Mouse (Mus musculus) cerebellum, adult 9-11 months (tissue): ENCODE measurements around the gene Pbxip1.
A peak's percentile ranks its signal among the peaks of the same experiment; 100 is the strongest.
"Not testable (repeated sequence)": the region's sequence is repeated elsewhere in the genome, so short reads cannot be mapped to it uniquely, and the experiment has no call there.

Source experiments
- DNase-seq: peaks from one replicate; pipeline ENCODE4 v3.0.0; 2022

The Pbxip1 gene

GRCm38 (mm10) chr3:89410864-89411263 is 25.6 kb upstream of the Pbxip1 start:
- DNase-seq, result no peak

GRCm38 (mm10) chr3:89411490-89412393 is 24.8 kb upstream of the Pbxip1 start, which contains the start of gene Flad1:
Gene Flad1 (minus strand): TSS chr3:89411870.
- peak; percentile 100 for DNase-seq

- no peak for DNase-seq
Measured at GRCm38 (mm10) chr3:89416158-89416557, 20.3 kb upstream of the Pbxip1 start.

GRCm38 (mm10) chr3:89417131-89417530 is 19.4 kb upstream of the Pbxip1 start:
- DNase-seq, result no peak

- no peak for DNase-seq
Measured at GRCm38 (mm10) chr3:89417840-89418169, 18.7 kb upstream of the Pbxip1 start.

GRCm38 (mm10) chr3:89418170-89418860 is 18.2 kb upstream of the Pbxip1 start, which contains the start of the genes Cks1b and Shc1:
Gene Cks1b (minus strand): TSS chr3:89418383.
Gene Shc1 (plus strand): TSS chr3:89418443.
- DNase-seq, result peak; percentile 94

GRCm38 (mm10) chr3:89418861-89419250 is 17.6 kb upstream of the Pbxip1 start:
- peak; percentile 58 for DNase-seq

- no peak for DNase-seq
Measured at GRCm38 (mm10) chr3:89419571-89419970, 16.9 kb upstream of the Pbxip1 start.

GRCm38 (mm10) chr3:89419981-89420380 is 16.5 kb upstream of the Pbxip1 start:
- DNase-seq, result no peak

GRCm38 (mm10) chr3:89420421-89420820 is 16.1 kb upstream of the Pbxip1 start:
- no peak for DNase-seq

- DNase-seq, result peak; percentile 74
Measured at GRCm38 (mm10) chr3:89421002-89421774, 15.3 kb upstream of the Pbxip1 start.

GRCm38 (mm10) chr3:89421810-89422473 is 14.6 kb upstream of the Pbxip1 start:
- no peak for DNase-seq

GRCm38 (mm10) chr3:89422556-89423205 is 13.8 kb upstream of the Pbxip1 start:
- DNase-seq, result no peak

GRCm38 (mm10) chr3:89424416-89425140 is 11.9 kb upstream of the Pbxip1 start:
- no peak for DNase-seq

GRCm38 (mm10) chr3:89425141-89425525 is 11.4 kb upstream of the Pbxip1 start:
- no peak for DNase-seq

GRCm38 (mm10) chr3:89425876-89426275 is 10.6 kb upstream of the Pbxip1 start:
- DNase-seq, result no peak

- DNase-seq, result not testable (repeated sequence)
Measured at GRCm38 (mm10) chr3:89429021-89429420, 7.5 kb upstream of the Pbxip1 start.

GRCm38 (mm10) chr3:89430171-89431159 is 6.0 kb upstream of the Pbxip1 start, which contains the start of gene Pygo2:
Gene Pygo2 (plus strand): TSS chr3:89430214.
- DNase-seq, result peak; percentile 96

- no peak for DNase-seq
Measured at GRCm38 (mm10) chr3:89432606-89433005, 3.9 kb upstream of the Pbxip1 start.

- DNase-seq, result no peak
Measured at GRCm38 (mm10) chr3:89434532-89434931, 2.0 kb upstream of the Pbxip1 start.
